Mouse (Mus musculus): Measurements from ENCODE around the gene Tmem140.
A peak's percentile ranks its signal among the peaks of the same experiment; 100 is the strongest.

Gene Tmem140

DNA sequence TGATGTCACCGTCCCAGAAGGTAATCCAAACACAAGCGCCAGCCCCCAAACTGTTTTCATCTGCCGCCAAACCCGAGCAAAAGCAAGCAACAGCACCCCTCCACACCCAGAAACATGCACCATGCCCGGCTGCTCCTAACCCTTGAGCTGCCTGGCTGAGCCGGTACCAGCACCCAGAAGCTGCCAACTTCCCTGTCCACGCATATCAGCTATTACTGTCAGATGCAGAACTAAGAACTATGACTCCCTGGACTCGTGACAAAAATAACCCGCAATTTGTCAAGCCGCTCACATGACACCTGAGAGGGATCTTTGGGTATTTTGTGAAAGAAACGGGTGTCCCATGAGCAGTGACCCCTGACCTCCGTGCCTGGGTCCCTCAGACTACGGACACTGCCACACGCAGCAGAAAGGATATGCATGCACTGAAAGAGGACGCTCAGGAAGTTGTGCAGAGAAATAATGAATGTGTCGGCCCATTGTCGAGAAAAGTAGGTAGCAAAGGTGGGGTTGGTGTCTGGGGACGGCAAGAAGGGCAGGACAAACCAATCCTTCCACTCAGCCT is 44.8 kb downstream of the Tmem140 start:
- DNase-seq (ENCODE audit: low read depth, low spot score): no peak

DNA sequence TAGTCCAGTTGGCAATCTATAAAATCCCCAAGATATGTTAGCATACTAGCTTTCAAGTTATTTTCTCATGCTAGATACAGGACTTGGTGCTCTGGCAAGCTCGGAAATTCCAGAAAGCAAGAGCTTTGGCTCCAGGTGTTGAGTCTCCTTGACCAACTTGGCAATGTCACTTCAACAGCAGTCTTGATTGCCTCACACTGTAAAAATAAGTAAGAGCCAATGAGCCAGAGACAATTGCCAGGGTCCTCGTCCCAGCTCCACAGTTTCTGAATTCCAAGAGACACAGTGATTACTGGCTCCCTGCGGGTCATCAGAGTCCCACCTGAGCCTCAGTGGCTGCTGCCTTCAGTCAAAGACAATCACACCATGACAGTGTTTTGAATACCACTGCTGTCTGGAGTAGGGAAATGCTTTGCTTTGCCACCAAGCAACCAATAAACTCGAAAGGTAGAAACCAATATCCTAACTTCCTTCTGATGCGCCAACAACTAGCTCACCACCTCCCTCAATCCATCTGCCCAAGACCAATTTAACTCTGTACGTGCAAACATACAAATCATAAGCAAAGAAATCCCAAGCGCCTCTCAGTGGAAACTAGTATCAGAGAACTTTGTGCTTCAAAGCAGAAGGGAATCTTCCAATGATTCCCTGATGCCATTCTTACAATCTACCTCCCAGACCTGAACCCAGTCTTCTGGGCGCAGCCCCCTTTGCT is 46.8 kb downstream of the Tmem140 start:
- no peak for DNase-seq (ENCODE audit: low read depth, low spot score)

- peak; percentile 95 for DNase-seq (ENCODE audit: low read depth, low spot score)
Observed at GRCm38 (mm10) chr6:34910371-34911219, 47.6 kb downstream of the Tmem140 start, which contains the start of gene Wdr91. Wdr91 (minus strand) TSS chr6:34910876.

DNA sequence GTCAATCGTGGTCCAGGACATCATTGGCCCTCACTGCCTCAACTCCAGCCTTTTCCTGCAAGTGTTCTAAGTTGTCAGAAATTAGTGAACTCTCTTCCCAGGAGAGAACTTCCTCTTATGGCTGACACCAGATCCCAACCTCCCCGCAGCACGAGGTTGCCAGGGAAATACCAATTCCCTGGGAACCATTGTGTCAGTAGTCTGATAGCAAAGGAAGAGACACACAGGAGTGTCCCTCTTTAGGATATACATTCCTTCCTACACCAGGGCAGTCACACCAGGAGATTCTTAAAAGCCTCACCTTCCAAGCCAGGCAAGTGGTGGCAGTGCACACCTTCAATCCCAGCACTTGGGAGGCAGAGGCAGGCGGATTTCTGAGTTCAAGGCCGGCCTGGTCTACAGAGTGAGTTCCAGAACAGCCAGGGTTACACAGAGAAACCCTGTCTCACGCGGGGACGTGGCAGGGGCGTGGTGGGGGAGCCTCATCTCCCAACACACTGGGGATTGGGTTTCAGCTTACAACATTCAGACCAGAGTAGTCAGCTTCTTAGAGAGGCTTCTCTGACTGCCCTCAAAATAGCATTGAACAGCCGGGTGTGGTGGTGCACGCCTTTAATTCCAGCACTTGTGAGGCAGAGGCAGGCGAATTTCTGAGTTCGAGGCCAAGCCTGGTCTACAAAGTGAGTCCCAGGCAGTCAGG is 50.5 kb downstream of the Tmem140 start:
- DNase-seq (ENCODE audit: low read depth, low spot score): peak; percentile 63

DNA sequence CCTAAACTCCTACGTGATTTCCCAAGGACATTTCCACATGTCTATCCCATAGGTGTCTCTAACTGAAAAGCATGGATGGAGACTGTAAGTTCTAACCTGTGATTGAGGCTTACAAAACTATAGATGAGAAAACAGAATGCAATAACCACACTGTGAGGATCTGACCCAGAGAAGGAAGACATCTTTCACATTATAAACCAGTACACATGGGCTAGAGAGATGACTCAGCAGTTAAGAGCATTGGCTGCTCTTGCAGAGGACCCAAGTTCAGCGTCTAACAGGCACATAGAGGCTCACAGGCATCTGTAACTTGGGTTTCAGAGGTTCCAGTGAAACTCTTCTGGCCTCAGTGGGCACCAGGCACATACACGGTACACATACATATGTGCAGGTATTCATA is 51.5 kb downstream of the Tmem140 start:
- DNase-seq (ENCODE audit: low read depth, low spot score): no peak

DNA sequence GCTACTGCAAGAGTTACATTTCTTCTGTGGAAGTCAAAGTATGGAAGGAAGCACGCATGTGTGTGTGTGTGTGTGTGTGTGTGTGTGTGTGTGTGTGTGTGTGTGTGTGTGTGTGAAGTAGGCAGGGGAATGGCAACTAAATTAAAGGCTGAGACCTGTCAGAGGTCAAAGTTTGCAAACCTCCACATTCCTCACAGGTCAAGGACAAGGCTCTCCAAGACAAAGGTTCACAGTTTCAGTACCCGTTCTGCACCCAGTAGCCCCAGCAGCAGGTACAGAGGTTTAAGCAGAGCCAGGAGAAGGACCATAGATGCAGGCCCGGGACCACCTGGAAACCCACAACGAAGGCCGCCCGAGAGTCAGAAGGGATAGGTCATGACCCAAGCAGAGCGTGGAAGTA is 56.2 kb downstream of the Tmem140 start:
- peak; percentile 32 for DNase-seq (ENCODE audit: low read depth, low spot score)

- peak; percentile 68 for DNase-seq (ENCODE audit: low read depth, low spot score)
Observed at GRCm38 (mm10) chr6:34919956-34920355, 57.0 kb downstream of the Tmem140 start, which contains the start of gene Stra8. Stra8 (plus strand) TSS chr6:34920163.

GRCm38 (mm10) chr6:34920631-34921030 is 57.7 kb downstream of the Tmem140 start:
- DNase-seq (ENCODE audit: low read depth, low spot score): no peak

DNA sequence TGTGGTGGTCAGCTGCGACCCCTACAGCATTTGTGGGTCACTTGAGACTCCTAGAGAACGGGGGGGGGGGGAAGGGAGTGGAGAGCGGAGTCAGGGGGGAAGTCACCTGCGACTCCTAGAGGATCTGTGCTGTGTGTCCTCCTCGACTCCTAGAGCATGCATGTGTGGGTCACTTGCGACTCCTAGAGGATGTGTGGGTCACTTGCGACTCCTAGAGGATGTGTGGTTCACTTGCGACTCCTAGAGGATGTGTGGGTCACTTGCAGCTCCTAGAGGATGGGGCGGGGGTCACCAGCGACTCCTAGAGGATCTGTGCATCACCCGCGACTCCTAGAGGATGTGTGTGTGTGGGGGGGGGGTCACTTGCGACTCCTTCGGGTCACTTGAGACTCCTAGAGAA is 59.0 kb downstream of the Tmem140 start:
- DNase-seq (ENCODE audit: low read depth, low spot score): peak; percentile 92
